Mouse (Mus musculus) gastrocnemius, postnatal 10 days (tissue): ENCODE results near the gene Rccd1. TPM values are rescaled to one million over a fixed set of nuclear protein-coding genes. Genes with fewer than 3 reads are reported as not detected.

ENCODE experiments used
- DNase-seq: peaks from one replicate; pipeline ENCODE4 v3.0.0; 2021; ENCODE audit warnings: mixed read lengths
- total RNA-seq, 2 experiments: library from RNA; stranded (reverse); gene quantifications; 2 replicates each; pipeline ENCODE4 v1.2.3; 2021

The Rccd1 gene
- total RNA-seq, 2 experiments from 2014 or later, result 6.6 to 11.3 TPM

DNA sequence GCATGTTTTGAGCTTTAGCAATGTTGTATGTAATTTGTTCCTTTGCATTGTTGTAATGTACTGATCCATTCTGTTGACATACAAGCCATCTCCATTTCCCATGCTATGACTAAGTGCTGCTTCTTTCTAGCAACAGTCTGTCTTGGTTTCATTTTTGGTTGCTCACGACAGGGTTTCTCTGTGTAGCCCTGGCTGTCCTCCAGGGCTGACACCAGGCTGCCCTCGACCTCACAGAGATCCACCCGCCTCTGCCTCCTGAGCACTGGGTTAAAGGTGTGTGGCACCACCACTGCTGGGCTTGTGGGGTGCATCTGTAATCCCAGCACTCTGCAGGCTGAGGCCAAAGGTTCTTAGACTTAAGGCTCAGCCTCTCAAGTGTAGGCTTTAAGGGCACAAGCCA, 24.7 kb downstream of the Rccd1 start:
- DNase-seq, result no peak

DNA sequence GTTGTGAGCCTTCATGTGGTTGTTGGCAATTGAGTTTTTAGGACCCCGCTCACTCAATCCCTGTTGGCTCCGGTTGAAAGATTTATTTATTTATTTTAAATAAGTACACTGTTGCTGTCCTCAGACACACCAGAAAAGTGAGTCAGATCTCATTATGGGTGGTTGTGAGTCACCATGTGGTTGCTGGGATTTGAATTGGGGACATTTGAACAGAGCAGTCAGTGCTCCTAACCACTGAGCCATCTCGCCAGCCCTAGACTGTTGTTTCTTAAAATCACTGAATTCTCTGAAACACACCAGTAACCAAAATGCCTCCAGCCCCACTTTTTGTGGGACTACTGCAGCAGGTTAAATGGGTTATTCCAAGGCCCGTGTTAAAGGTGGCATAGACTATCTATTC, 25.5 kb downstream of the Rccd1 start:
- DNase-seq, result no peak

DNA sequence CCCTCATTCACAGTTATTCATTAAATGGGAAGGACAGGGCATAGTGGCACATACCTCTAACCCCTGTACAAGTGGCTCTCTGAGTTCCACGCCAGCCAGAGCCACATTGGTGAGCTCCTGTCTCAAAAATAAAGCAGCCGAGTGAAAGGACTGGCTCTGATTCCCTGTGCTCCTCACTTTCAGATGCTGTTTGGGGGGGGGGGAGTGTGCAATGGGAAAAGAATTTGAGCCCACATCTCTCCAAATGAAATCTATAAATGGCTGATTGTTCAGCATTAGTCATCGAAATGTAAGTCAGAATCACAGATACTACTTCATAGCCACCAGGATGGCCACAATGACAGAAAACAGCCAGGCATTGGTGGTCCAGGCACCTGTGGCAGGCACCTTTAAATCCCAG, 27.2 kb downstream of the Rccd1 start:
- DNase-seq, result no peak

DNA sequence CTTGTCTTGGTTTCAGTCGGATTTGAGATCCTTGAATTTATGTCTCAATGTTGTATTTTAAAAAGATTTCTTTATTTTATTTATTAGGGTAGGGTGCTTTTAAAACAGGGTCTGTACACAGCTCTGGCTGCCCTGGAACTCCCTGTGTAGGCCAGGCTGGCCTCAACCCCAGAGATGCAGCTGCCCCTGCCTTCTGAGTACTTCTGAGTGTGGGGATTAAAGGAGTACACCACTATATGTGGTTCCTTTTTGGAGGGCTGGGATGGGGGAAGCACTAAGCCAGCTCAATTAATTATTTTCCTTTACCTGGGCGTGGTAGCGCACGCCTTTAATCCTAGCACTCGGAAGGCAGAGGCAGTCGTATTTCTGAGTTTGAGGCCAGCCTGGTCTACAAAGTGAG, 27.8 kb downstream of the Rccd1 start:
- no peak for DNase-seq

DNA sequence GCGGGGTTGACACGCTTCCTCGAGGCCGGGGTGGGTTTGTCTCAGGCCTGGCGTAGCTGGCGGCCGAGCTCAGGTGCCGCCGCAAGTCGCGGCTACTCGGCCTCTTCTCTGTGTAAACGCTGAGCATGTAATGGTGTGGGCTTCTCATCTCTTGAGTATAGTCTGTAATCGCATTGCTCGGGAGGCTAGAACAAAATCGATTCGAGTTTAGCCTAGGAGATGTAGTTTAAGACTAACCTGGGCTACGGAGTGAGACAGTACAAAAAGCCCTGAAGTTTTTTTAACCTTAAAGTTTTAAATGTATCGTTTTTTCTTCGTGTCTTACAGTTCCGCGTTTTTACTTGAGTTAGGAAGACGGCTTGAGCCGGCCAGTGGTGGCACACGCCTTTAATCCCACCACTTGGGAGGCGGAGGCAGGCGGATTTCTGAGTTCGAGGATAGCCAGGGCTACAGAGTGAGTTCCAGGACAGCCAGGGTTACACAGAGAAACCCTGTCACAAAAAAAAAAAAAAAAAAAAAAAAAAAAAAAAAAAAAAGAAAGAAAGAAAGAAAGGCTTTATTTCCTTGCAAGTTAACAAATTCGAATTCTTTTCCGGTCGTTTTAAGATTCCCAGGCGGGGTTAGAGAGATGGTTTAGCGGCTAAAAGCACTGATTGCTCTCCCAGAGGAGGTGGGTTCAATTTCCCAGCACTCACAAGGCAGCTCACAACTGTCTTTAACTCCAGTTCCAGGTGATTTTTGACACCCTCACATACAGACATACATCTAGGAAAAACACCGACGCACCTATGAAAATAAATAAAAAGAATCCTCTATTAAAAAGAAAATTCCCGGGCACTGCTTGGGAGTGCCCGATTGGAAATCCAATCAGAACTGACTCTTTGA, 29.2 kb downstream of the Rccd1 start:
- no peak for DNase-seq

DNA sequence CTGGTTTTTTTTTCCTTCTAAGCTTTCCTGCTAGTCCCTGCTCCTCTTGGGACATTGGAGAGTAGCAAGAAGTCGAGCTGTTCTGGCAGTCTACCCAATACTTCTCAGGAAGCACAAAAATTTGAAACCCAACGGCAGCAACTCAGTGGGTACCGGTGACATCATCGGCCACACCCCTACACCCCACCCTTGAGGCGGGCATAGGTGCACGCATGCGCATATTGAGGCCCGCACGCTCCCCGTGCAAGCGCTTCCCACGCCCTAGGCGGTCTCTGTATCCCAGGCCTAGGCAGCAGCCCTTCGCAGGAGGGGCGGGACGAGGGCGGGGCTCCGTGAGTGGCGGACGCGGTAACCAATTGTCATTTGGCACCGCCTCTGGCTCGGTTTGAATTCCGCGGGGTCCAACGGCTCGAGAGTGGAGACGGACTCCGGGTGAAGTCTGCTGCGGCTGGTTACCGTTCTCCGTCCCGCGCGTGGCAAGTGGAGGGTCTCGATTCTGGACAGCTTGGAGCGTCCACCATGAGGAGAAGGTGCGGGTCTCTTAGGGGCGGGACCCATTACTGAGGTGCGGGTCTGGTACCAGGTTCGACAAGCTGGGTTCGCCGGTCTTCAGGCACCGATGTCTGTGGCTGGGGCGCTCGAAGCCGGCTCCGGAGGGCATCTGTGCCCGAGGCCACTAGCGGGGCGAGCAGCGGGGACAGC, 30.0 kb downstream of the Rccd1 start, which contains the start of gene Prc1:
Gene Prc1 (plus strand): TSS at position 389 of the 702 bp plus-strand sequence.
- peak; percentile 95 for DNase-seq

- no peak for DNase-seq
These were observed 36.5 kb downstream of the Rccd1 start for GRCm38 (mm10) chr7:80287736-80288135.

- DNase-seq, result no peak
These were observed 38.5 kb downstream of the Rccd1 start for GRCm38 (mm10) chr7:80285725-80286124.

GRCm38 (mm10) chr7:80284391-80284790, 39.9 kb downstream of the Rccd1 start:
- no peak for DNase-seq

- no peak for DNase-seq
These were observed 40.9 kb downstream of the Rccd1 start for GRCm38 (mm10) chr7:80283226-80283918.

DNA sequence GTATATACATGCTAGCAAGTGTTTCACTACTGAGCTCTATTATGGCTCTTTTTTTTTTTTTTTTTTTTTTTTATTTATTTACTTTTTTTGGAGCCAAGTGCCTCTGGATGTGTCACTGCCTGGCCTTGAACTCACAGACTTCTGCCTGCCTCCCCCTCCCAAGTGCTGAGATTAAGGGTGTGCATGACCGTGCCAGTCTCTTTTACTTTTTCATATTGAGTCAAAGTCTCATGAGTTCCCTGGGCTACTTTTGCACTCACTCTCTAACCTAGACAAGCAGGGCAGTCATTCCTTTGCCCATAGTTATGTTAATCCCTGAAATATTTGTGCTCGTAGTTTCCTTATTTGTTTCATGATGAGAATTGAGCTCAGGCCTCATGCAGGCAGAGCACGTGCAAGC, 42.6 kb downstream of the Rccd1 start:
- DNase-seq, result no peak

DNA sequence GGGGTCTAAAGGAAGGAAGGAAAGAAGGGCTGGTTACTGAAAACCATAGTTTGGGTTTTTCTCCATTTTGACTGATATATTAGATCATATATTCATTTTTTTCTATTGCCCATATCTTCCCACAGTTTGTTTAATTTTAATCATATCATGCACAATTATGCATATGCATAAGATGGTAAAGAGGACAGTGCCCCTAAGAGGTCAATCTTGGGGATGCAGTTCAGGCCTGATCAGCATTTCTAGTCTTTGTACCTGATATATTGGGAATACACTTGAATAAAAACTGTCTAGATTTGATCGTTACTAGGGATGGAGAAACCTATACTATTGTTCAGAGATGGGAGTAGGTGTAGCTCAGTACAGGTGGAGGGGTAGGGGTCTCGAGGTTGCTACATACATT, 43.3 kb downstream of the Rccd1 start:
- no peak for DNase-seq

DNA sequence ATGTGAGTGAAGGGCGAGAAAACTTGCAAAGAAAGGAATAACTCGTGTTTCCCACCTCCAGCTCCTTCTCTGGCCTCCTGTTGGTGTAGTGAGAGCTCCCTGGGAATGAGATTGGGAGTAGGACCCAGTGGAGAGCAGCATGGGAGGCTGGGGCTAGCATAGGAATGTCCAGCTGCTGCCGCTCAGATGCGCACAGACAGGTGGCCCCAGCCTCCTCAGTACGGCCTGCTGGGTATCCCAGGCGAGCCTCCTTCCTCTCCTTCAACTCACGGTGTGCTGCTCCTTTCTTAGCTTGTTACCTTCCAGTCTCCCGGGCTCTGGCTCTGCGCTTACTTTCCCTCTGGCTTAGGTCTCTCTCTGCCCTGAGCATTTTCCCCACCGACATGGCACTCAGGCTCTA, 44.2 kb downstream of the Rccd1 start:
- no peak for DNase-seq

GRCm38 (mm10) chr7:80276374-80276773, 47.9 kb downstream of the Rccd1 start:
- no peak for DNase-seq

DNA sequence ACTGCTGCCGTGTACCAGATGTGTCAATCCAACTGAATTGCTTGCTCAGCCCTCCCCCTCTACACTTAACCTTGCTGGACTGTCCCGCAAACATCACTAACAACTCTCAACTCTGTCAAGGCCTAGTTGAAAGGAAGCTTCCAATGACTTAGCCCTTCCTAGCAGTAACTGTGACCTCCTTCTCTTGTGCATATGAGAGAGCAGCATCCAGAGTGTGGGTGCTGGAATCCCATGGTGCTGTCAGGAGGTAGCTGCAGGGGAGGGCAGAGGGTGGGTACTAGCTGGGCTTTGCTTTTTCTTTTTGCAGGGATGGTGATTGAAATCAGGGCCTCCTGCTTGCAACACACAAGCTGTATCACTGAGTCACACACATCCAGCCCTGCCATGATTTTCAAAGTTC, 50.8 kb downstream of the Rccd1 start:
- no peak for DNase-seq

DNA sequence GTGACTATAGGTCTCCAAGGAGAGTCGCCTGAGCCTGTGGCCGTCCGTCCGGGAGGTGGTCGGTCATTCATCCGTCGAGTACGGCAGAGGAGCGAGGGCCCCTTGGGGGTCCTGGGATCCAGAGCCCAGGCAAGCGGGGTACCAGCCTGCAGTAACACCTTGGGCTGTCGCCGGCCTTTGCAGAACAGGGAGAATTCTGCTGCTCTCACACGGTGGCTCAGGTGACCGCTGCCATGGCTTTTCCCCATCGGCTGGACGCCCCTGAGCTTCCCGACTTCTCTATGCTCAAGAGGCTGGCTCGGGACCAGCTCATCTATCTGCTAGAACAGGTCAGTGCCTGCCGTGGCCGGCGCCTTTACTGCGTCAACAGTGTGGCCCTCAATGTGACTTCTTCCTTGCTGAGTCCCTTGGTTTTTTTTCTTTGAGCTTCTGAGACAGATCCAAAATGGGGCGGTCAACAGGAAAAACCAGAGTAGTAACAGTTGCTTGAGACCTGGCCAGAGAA, 54.5 kb downstream of the Rccd1 start:
- peak; percentile 44 for DNase-seq

DNA sequence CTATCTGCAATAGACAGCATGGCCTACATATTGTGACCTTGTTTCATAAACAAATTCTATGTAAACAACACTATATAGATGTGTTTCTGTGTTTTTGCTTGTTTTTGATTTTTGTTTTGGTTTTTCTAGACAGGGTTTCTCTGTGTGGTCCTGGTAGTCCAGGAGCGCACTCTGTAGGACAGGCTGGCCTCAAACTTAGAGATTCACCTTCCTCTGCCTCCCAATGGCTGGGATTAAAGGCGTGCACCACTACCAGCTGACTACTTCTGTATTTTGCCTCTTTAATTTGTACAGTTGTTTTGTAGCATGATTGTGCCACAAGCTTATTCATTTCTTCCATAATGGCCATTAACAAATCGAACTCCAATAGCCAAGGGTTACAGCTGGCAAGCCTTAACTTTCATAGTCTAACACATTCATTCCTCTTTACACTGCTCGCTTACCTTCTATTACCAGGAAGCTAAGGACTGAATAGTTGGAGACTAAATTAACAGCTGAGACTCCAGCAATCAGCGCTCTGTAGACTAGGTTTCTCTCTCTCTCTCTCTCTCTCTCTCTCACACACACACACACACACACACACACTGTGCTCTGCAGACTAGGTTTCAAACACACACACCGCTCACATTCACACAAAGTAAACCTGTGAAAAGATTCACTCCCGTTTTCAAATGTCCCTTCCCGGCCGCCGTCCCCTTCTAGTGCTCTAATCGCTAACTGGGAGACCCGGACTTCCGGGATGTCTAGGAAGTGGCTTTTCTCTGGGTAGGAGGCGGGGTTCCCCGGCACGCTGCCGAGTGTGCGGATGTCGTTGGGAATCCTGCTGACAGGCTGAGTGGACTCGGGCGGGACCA, 55.1 kb downstream of the Rccd1 start, which contains the start of gene Vps33b:
Gene Vps33b (plus strand): TSS at position 753 of the 854 bp plus-strand sequence.
- DNase-seq, result peak; percentile 99

- no peak for DNase-seq
These were observed 56.5 kb downstream of the Rccd1 start for GRCm38 (mm10) chr7:80267764-80268163.

- no peak for DNase-seq
These were observed 59.6 kb downstream of the Rccd1 start for GRCm38 (mm10) chr7:80264606-80265005.

DNA sequence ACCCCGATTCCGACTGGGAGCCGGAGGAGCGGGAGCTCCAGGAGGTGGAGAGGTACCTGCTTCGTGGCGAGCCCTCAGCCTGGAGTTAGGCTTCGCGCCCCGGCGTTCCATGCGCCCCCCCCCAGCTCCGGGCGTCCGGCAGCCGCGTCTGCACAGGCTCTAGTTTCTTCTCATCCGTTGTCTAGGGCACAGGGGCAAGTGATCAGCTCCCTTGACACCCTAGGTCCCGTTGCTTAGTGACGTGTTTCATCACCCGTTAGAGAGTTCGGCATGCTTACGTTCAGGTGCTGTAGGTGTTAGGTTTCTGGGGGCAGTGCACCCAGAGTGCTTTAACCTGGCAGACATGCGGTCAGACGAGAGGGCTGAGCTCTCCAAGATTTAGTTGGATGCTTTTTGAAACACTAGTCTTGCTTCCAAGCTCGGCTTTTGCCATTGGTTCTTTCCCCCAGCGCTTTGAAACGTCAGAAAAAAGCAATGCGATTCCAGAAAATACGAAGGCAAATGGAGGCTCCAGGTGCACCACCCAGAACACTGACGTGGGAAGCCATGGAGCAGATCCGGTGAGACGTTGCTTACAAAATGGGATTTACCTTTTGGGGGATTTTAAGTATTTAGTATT, 62.8 kb downstream of the Rccd1 start:
- no peak for DNase-seq
